Mouse (Mus musculus) Patski (cell line): Measurements from ENCODE around the gene Dld. TPM values are rescaled to one million over a fixed set of nuclear protein-coding genes. Genes with fewer than 3 reads are reported as not detected.
A peak's percentile ranks its signal among the peaks of the same experiment; 100 is the strongest.

Source experiments
- ATAC-seq: fragments of 100-300 bp; one replicate; pipeline ENCODE4 v1.8.0; 2021
- CTCF ChIA-PET: fragments of 350-600 bp; sonication (Branson Sonifier 250); formaldehyde crosslinking; loops from one replicate; lab custom pipeline; 2022; ENCODE audit warnings: inconsistent platforms; lab: Charles Lee
- POLR2A ChIA-PET: fragments of 350-600 bp; sonication (Branson Sonifier 250); formaldehyde crosslinking; loops from one replicate; lab custom pipeline; 2022; ENCODE audit warnings: antibody characterized with exemption, inconsistent platforms; lab: Charles Lee
- DNase-seq: peaks from one replicate; pipeline ENCODE4 v3.0.0-alpha.2; 2011; ENCODE audit warnings: low read depth, low spot score
- H3K27me3 ChIP-seq: fragments of 371-371 bp; one replicate; pipeline ENCODE4 v1.5.1; 2021
- CTCF ChIP-seq: fragments of 100-300 bp; IDR thresholded peaks from one replicate; pipeline ENCODE4 v1.5.1; 2021
- in situ Hi-C: fragments of 300-500 bp; cut with MboI; formaldehyde crosslinking; loops from 3 replicates; pipeline ENCODE4 v1.11.1; 2018; ENCODE audit warnings: low pct_unique_long_range_greater_than_20kb, mixed read lengths
- polyA plus RNA-seq: library from polyadenylated mRNA; unstranded; gene quantifications from one replicate; pipeline ENCODE4 v1.2.3, GENCODE M21; 2021

Gene Dld
- polyA plus RNA-seq, 1 experiment from 2014 or later: 145 TPM

- ChIA-PET POLR2A (interaction anchor here (0.9 kb wide), 1 partner anchor 29 kb away, joined by 3 read pairs; no protein-coding TSS in a partner anchor), CTCF (no interaction called here)
- in situ Hi-C loops: no loop called here
- ATAC-seq: no peak
- DNase-seq: no peak
- no peak for TF ChIP-seq CTCF
- H3K27me3 ChIP-seq: no peaks in the 10 kb centered on the region
Measured at GRCm38 (mm10) chr12:31298122-31298521, 53.1 kb downstream of the Dld start.

- ChIA-PET POLR2A (interaction anchor here (0.9 to 1.8 kb wide), 3 partner anchors 23 to 31 kb away, joined by 3 to 16 read pairs (median 4); partner anchors contain the start of gene Lamb1), CTCF (interaction anchor here (1.1 kb wide), 1 partner anchor 9 kb away, joined by 3 read pairs; no protein-coding TSS in a partner anchor)
- no peak for DNase-seq
- no peak for ATAC-seq
- H3K27me3 ChIP-seq: no peaks in the 10 kb centered on the region
- no peak for TF ChIP-seq CTCF
- in situ Hi-C loops: no loop called here
Measured at GRCm38 (mm10) chr12:31296097-31296496, 55.2 kb downstream of the Dld start.

- in situ Hi-C loops: no loop called here
- no peak for TF ChIP-seq CTCF
- ATAC-seq: no peak
- CTCF ChIA-PET: interaction anchor here (1.1 kb wide), 1 partner anchor 10 kb away, joined by 3 read pairs; no protein-coding TSS in a partner anchor
- no peak for DNase-seq
- no peaks in the 10 kb centered on the region for H3K27me3 ChIP-seq
- POLR2A ChIA-PET: interaction anchor here (1.1 to 1.8 kb wide), 2 partner anchors 25 to 30 kb away, joined by 4 to 16 read pairs; partner anchors contain the start of gene Lamb1
Measured at GRCm38 (mm10) chr12:31295505-31295904, 55.7 kb downstream of the Dld start.

- DNase-seq: no peak
Measured at GRCm38 (mm10) chr12:31294996-31295395, 56.3 kb downstream of the Dld start.

GRCm38 (mm10) chr12:31294526-31294925 is 56.7 kb downstream of the Dld start:
- no peak for TF ChIP-seq CTCF
- no peak for DNase-seq
- no peaks in the 10 kb centered on the region for H3K27me3 ChIP-seq
- peak; percentile 61 for ATAC-seq
- in situ Hi-C loops: no loop called here
- POLR2A ChIA-PET: interaction anchor here (1.8 kb wide), 1 partner anchor 24 kb away, joined by 16 read pairs; no protein-coding TSS in a partner anchor
- CTCF ChIA-PET: interaction anchor here (1.4 kb wide), 1 partner anchor 12 kb away, joined by 3 read pairs; no protein-coding TSS in a partner anchor

More at GRCm38 (mm10) chr12:31294996-31295395, 56.3 kb downstream of the Dld start:
- ChIA-PET CTCF (interaction anchor here (1.1 kb wide), 1 partner anchor 10 kb away, joined by 3 read pairs; no protein-coding TSS in a partner anchor), POLR2A (interaction anchor here (1.1 to 1.8 kb wide), 2 partner anchors 25 to 30 kb away, joined by 4 to 16 read pairs; partner anchors contain the start of gene Lamb1)
- ATAC-seq: no peak
- TF ChIP-seq CTCF: no peak
- H3K27me3 ChIP-seq: no peaks in the 10 kb centered on the region
- in situ Hi-C loops: no loop called here

GRCm38 (mm10) chr12:31293361-31294142 is 57.7 kb downstream of the Dld start:
- ChIA-PET CTCF (interaction anchor here (1.2 to 1.7 kb wide), 3 partner anchors 9 to 77 kb away, joined by 3 to 4 read pairs (median 4); no protein-coding TSS in a partner anchor), POLR2A (interaction anchor here (1.6 kb wide), 1 partner anchor 28 kb away, joined by 5 read pairs; no protein-coding TSS in a partner anchor)
- ATAC-seq (no peak), DNase-seq (no peak)
- no peaks in the 10 kb centered on the region for H3K27me3 ChIP-seq
- no peak for TF ChIP-seq CTCF
- in situ Hi-C loops: no loop called here

- in situ Hi-C loops: no loop called here
- ChIA-PET POLR2A (no interaction called here), CTCF (interaction anchor here (1.0 to 1.4 kb wide), 2 partner anchors 21 to 160 kb away, joined by 3 read pairs; no protein-coding TSS in a partner anchor)
- H3K27me3 ChIP-seq: no peaks in the 10 kb centered on the region
- DNase-seq: no peak
- TF ChIP-seq CTCF: no peak
- no peak for ATAC-seq
Measured at GRCm38 (mm10) chr12:31290951-31291350, 60.3 kb downstream of the Dld start.

GRCm38 (mm10) chr12:31289046-31289445 is 62.2 kb downstream of the Dld start:
- ATAC-seq (no peak), DNase-seq (no peak)
- POLR2A ChIA-PET: no interaction called here
- TF ChIP-seq CTCF: no peak
- no peaks in the 10 kb centered on the region for H3K27me3 ChIP-seq
- CTCF ChIA-PET: no interaction called here
- in situ Hi-C loops: no loop called here

- no peaks in the 10 kb centered on the region for H3K27me3 ChIP-seq
- ATAC-seq (peak; percentile 82), DNase-seq (peak; percentile 93)
- ChIA-PET POLR2A (interaction anchor here (0.5 kb wide), 1 partner anchor 158 kb away, joined by 3 read pairs; no protein-coding TSS in a partner anchor), CTCF (no interaction called here)
- no peak for TF ChIP-seq CTCF
- in situ Hi-C loops: no loop called here
Measured at GRCm38 (mm10) chr12:31283617-31284136, 67.6 kb downstream of the Dld start.

GRCm38 (mm10) chr12:31283131-31283530 is 68.1 kb downstream of the Dld start:
- TF ChIP-seq CTCF: no peak
- no peaks in the 10 kb centered on the region for H3K27me3 ChIP-seq
- no peak for ATAC-seq
- POLR2A ChIA-PET: interaction anchor here (0.5 kb wide), 1 partner anchor 158 kb away, joined by 3 read pairs; no protein-coding TSS in a partner anchor
- CTCF ChIA-PET: no interaction called here
- in situ Hi-C loops: no loop called here
- no peak for DNase-seq
